Comparison of ENCODE assay signal across 20 mouse cellular contexts in the genomic region with DNA sequence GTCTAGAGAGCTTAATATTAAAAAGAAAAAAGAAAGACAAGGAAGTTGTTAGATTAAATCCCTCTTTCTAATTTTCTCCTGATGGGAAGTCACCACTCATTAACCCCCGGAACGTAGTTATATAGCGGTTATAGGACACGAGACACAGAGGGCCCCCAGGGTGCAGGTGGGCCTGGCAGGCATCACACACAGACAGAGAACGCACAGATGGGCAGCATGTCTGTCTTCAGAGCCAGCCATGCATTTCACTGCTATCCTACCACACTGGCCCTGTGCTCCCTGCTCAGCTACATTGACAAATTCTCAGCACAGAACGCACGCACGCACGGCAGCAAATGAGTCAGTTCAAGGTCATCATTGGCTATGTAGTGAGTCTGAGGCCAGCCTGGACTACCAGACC. TPM values are rescaled to one million over a fixed set of nuclear protein-coding genes. Genes with fewer than 3 reads are reported as not detected.
DNase-seq lines count a peak whose midpoint lies in the region; ATAC-seq lines count a peak whose summit lies in the region.
"Had no signal": no experiment of that assay in that cellular context is flagged by ENCODE, and none has a peak within 500 bp of the region (broad histone marks: within the 10 kb centered on the region; RNA-seq: fewer than 3 reads in every experiment).

No protein-coding gene starts in this region.

- WGBS in forebrain, embryonic 13.5 days, result 50% methylated on average over 9 of the region's 9 CpGs
- WGBS in forebrain, embryonic 11.5 days, result 67% methylated on average over 9 of the region's 9 CpGs
- 42% methylated on average over 9 of the region's 9 CpGs for WGBS in neural tube, embryonic 13.5 days
- 44% methylated on average over 9 of the region's 9 CpGs for WGBS in hindbrain, embryonic 15.5 days

- H3K36me3 ChIP-seq in forebrain, embryonic 13.5 days (ENCODE audit: poor library complexity, severe bottlenecking), result no peaks in the 10 kb centered on the region
- no peaks in the 10 kb centered on the region for H3K36me3 ChIP-seq in forebrain, embryonic 11.5 days (ENCODE audit: control insufficient read depth, insufficient read depth, low read length)
- no peaks in the 10 kb centered on the region for H3K36me3 ChIP-seq in neural tube, embryonic 13.5 days
- no peaks in the 10 kb centered on the region for H3K36me3 ChIP-seq in hindbrain, embryonic 15.5 days
- H3K36me3 ChIP-seq: heart, embryonic 13.5 days; limb, embryonic 12.5 days; liver, embryonic 12.5 days had no signal

- no peaks in the 10 kb centered on the region for H3K27me3 ChIP-seq in forebrain, embryonic 13.5 days
- no peaks in the 10 kb centered on the region for H3K27me3 ChIP-seq in forebrain, embryonic 11.5 days (ENCODE audit: control insufficient read depth, insufficient read depth, low read length)
- no peaks in the 10 kb centered on the region for H3K27me3 ChIP-seq in neural tube, embryonic 13.5 days
- no peaks in the 10 kb centered on the region for H3K27me3 ChIP-seq in hindbrain, embryonic 15.5 days
- H3K27me3 ChIP-seq: limb, embryonic 12.5 days had no signal

- no peaks in the 10 kb centered on the region for H3K9me3 ChIP-seq in forebrain, embryonic 13.5 days (replicated peaks)
- no peaks in the 10 kb centered on the region for H3K9me3 ChIP-seq in forebrain, embryonic 11.5 days (ENCODE audit: control insufficient read depth, low read length)
- no peaks in the 10 kb centered on the region for H3K9me3 ChIP-seq in neural tube, embryonic 13.5 days
- no peaks in the 10 kb centered on the region for H3K9me3 ChIP-seq in hindbrain, embryonic 15.5 days
- H3K9me3 ChIP-seq: heart, embryonic 13.5 days; limb, embryonic 12.5 days; liver, embryonic 12.5 days had no signal

- peaks cover 27% of the 10 kb centered on the region for H3K4me1 ChIP-seq in forebrain, embryonic 13.5 days
- no peaks in the 10 kb centered on the region for H3K4me1 ChIP-seq in forebrain, embryonic 11.5 days (replicated peaks; ENCODE audit: control insufficient read depth, insufficient read depth, low read length)
- peaks cover 7% of the 10 kb centered on the region; the same call in 1 of the 2 replicates for H3K4me1 ChIP-seq in neural tube, embryonic 13.5 days (replicated peaks)
- peaks cover 20% of the 10 kb centered on the region; the same call in 1 of the 2 replicates for H3K4me1 ChIP-seq in hindbrain, embryonic 15.5 days (replicated peaks)

- no peak overlapping the region for H3K4me2 ChIP-seq in forebrain, embryonic 13.5 days
- no peak overlapping the region for H3K4me2 ChIP-seq in forebrain, embryonic 11.5 days (ENCODE audit: low read depth, low read length, severe bottlenecking)
- H3K4me2 ChIP-seq in neural tube, embryonic 13.5 days, result no peak overlapping the region
- H3K4me2 ChIP-seq in hindbrain, embryonic 15.5 days, result no peak overlapping the region
- H3K4me2 ChIP-seq: heart, embryonic 13.5 days; limb, embryonic 12.5 days; liver, embryonic 12.5 days had no signal

- no peak for ATAC-seq in forebrain, embryonic 13.5 days
- no peak for ATAC-seq in forebrain, embryonic 11.5 days (replicated peaks; ENCODE audit: low FRiP score)
- ATAC-seq in neural tube, embryonic 13.5 days (ENCODE audit: low read depth), result 0 out of 2 replicates have a peak, but pooled peaks have one; percentile 41
- no peak; the same call in 1 of the 2 replicates for ATAC-seq in hindbrain, embryonic 15.5 days (ENCODE audit: low FRiP score, low read depth)
- ATAC-seq: liver, embryonic 12.5 days had no signal

- no peak overlapping the region for H3K9ac ChIP-seq in forebrain, embryonic 13.5 days
- H3K9ac ChIP-seq in forebrain, embryonic 11.5 days (ENCODE audit: low read length), result no peak overlapping the region
- no peak overlapping the region for H3K9ac ChIP-seq in neural tube, embryonic 13.5 days
- no peak overlapping the region for H3K9ac ChIP-seq in hindbrain, embryonic 15.5 days
- H3K9ac ChIP-seq: limb, embryonic 12.5 days; liver, embryonic 12.5 days had no signal

- 0 out of 2 replicates have a peak overlapping the region, but pooled peaks have one; percentile 14 for H3K27ac ChIP-seq in forebrain, embryonic 13.5 days
- no peak overlapping the region for H3K27ac ChIP-seq in forebrain, embryonic 11.5 days (ENCODE audit: low read depth, low read length)
- H3K27ac ChIP-seq in neural tube, embryonic 13.5 days (replicated peaks), result peak overlapping the region; percentile 52; the same call in 1 of the 2 replicates
- H3K27ac ChIP-seq in hindbrain, embryonic 15.5 days (replicated peaks), result peak overlapping the region; percentile 57
- H3K27ac ChIP-seq: heart, embryonic 13.5 days; limb, embryonic 12.5 days; liver, embryonic 12.5 days had no signal

- H3K4me3 ChIP-seq in forebrain, embryonic 13.5 days, result no peak overlapping the region
- no peak overlapping the region for H3K4me3 ChIP-seq in forebrain, embryonic 11.5 days (ENCODE audit: low read depth, low read length)
- H3K4me3 ChIP-seq in neural tube, embryonic 13.5 days, result no peak overlapping the region
- H3K4me3 ChIP-seq in hindbrain, embryonic 15.5 days, result no peak overlapping the region
- H3K4me3 ChIP-seq: heart, embryonic 13.5 days; limb, embryonic 12.5 days; liver, embryonic 12.5 days had no signal

- no peak for DNase-seq in forebrain, embryonic 11.5 days (ENCODE audit: low spot score)
- DNase-seq in neural tube, embryonic 10.5 days (ENCODE audit: extremely low spot score, low spot score), result no peak
- no peak for DNase-seq in gastrocnemius, adult 18-20 months (ENCODE audit: low spot score)
- no peak for DNase-seq in frontal cortex, postnatal 36 days (ENCODE audit: low spot score in 2 of 2)
- DNase-seq: B cell, adult 2 months; gastrocnemius, postnatal 14 days; heart, adult 18-20 months; kidney, adult 9 months; kidney, postnatal 4 days; layer of hippocampus, adult 9-11 months; lung, adult 2 months; lung, postnatal 36 days; right cerebral cortex, postnatal 4 days had no signal

RNA-seq across cellular contexts. Expression of a gene that starts 8.5 kb away (rescaled TPM):
- polyA plus RNA-seq in forebrain, embryonic 13.5 days (2015; fragmentation: Nextera tagmentation; extraction: Ambion mirVana), result 12.3 and 14.3 TPM in 2 replicates
- 22.9 and 25.6 TPM in 2 replicates for polyA plus RNA-seq in forebrain, embryonic 11.5 days (2014; fragmentation: Nextera tagmentation; extraction: Ambion mirVana)
- 3.7 and 3.8 TPM in 2 replicates for polyA plus RNA-seq in neural tube, embryonic 13.5 days (2015; fragmentation: Nextera tagmentation; extraction: Ambion mirVana)
- 7.2 and 12.2 TPM in 2 replicates for polyA plus RNA-seq in hindbrain, embryonic 15.5 days (2015; fragmentation: Nextera tagmentation; extraction: Ambion mirVana)
- 1 to 10 TPM; 2.3 to 3.4 TPM for total RNA-seq in gastrocnemius, adult 18-20 months (2021)
- total RNA-seq: megakaryocyte-erythroid progenitor cell, adult 5-6 weeks had no signal
